Mouse (Mus musculus) olfactory bulb, adult 2 months (tissue): Measurements from ENCODE around the gene Adamts17.

Experiments
- CTCF ChIP-seq: fragments of 200-500 bp; IDR thresholded peaks from 2 replicates; pipeline ENCODE4 v1.5.1; 2012; ENCODE audit warnings: low read depth, mild to moderate bottlenecking, low read length, moderate library complexity; ENCODE audit not compliant: insufficient read depth
- POLR2A ChIP-seq: fragments of 200-500 bp; IDR thresholded peaks from 2 replicates; pipeline ENCODE4 v1.6.1; 2012; ENCODE audit warnings: mild to moderate bottlenecking, low read depth, low read length, moderate library complexity; ENCODE audit not compliant: insufficient read depth

GRCm38 (mm10) chr7:67049206-67049605 lies 209.7 kb downstream of the Adamts17 start:
- TF ChIP-seq CTCF (no peak), POLR2A (no peak)
